In the genomic region with DNA sequence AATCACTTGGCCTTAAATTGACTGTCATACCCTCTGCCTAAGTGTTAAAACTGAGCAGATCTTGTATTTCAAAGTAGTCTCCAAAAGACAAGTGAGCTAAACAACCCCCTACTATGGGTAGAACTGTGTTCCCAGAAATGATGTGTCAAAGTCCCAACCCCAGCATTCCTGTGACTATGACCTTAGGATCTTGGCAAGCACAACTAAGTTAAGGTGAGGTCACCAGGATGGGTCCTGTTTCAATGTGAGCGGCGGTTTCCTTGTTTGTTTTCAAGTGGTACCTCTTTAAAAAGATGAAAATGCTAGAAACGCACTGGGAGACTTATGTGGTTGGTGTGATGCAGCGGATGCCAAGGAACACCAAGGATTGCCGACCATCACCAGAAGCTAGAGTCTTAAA, we compare ENCODE assay signal across 30 mouse cellular contexts. TPM values are rescaled to one million over a fixed set of nuclear protein-coding genes. Genes with fewer than 3 reads are reported as not detected.
A peak's percentile ranks its signal among the peaks of the same experiment; 100 is the strongest.
DNase-seq lines count a peak whose midpoint lies in the region; ATAC-seq and TF ChIP-seq lines count a peak whose summit lies in the region.
"Had no signal": no experiment of that assay in that cellular context is flagged by ENCODE, and none has a peak within 500 bp of the region (broad histone marks: within the 10 kb centered on the region; RNA-seq: fewer than 3 reads in every experiment).

No protein-coding gene starts in this region.

- no peaks in the 10 kb centered on the region for H3K27me3 ChIP-seq in kidney, embryonic 16.5 days (ENCODE audit: insufficient read depth, low read length)
- H3K27me3 ChIP-seq in liver, postnatal 0 days (ENCODE audit: insufficient read depth, low read length), result no peaks in the 10 kb centered on the region
- H3K27me3 ChIP-seq: CH12.LX; embryonic facial prominence, embryonic 13.5 days; forebrain, embryonic 12.5 days; forebrain, embryonic 15.5 days; heart, embryonic 13.5 days had no signal

- DNase-seq in kidney, adult 11 months, result peak; percentile 68
- DNase-seq in kidney, adult 8-10 months, result peak; percentile 63 to 77
- no peak for DNase-seq in kidney, postnatal 10 days
- no peak for DNase-seq in liver, postnatal 0 days
- DNase-seq in liver, result no peak
- DNase-seq in skeletal muscle tissue, adult 2 months (ENCODE audit: low read depth, low spot score), result peak; percentile 9
- DNase-seq in cerebellum, adult 9-11 months, result no peak
- DNase-seq: adrenal gland, postnatal 10 days; B cell, adult 2 months; cerebellum, adult 11 months; cerebellum, adult 2 months; cerebellum, postnatal 10 days; cerebellum, postnatal 36 days; embryo, embryonic 11 days; gastrocnemius, postnatal 36 days; heart, adult 2 months; heart, postnatal 14 days; heart, postnatal 4 days had no signal

- no peak overlapping the region for H3K4me2 ChIP-seq in kidney, embryonic 16.5 days (replicated peaks; ENCODE audit: low read depth, low read length)
- no peak overlapping the region for H3K4me2 ChIP-seq in liver, postnatal 0 days (ENCODE audit: low read depth, low read length)
- H3K4me2 ChIP-seq: embryonic facial prominence, embryonic 13.5 days; forebrain, embryonic 12.5 days; forebrain, embryonic 15.5 days; heart, embryonic 13.5 days; hindbrain, embryonic 14.5 days had no signal

- no peak overlapping the region for H3K4me3 ChIP-seq in kidney, embryonic 16.5 days (ENCODE audit: low read length)
- no peak overlapping the region for H3K4me3 ChIP-seq in liver, postnatal 0 days (ENCODE audit: low read depth, low read length)
- H3K4me3 ChIP-seq: embryonic facial prominence, embryonic 10.5 days; embryonic facial prominence, embryonic 13.5 days; erythroblast, embryonic 14.5 days; forebrain, embryonic 12.5 days; forebrain, embryonic 15.5 days; heart, adult 2 months; heart, embryonic 10.5 days; heart, embryonic 13.5 days had no signal

- WGBS in kidney, embryonic 16.5 days, result 94% methylated on average over 5 of the region's 5 CpGs
- WGBS in liver, postnatal 0 days (ENCODE audit: insufficient replicate concordance), result 86% methylated on average over 5 of the region's 5 CpGs

- H3K27ac ChIP-seq in kidney, embryonic 16.5 days (ENCODE audit: low read length), result no peak overlapping the region
- H3K27ac ChIP-seq in liver, postnatal 0 days (ENCODE audit: low read depth), result peak overlapping the region; percentile 12; the same call in 1 of the 2 replicates
- H3K27ac ChIP-seq: embryonic facial prominence, embryonic 10.5 days; embryonic facial prominence, embryonic 13.5 days; forebrain, embryonic 12.5 days; forebrain, embryonic 15.5 days; heart, adult 2 months; heart, embryonic 10.5 days; heart, embryonic 13.5 days; hindbrain, embryonic 14.5 days had no signal

- TF ChIP-seq EP300 in liver, postnatal 0 days (IDR thresholded peaks at IDR 0.05; ENCODE audit: low read depth), result no peak

- H3K4me1 ChIP-seq in kidney, embryonic 16.5 days (ENCODE audit: insufficient read depth, low read length), result no peaks in the 10 kb centered on the region
- no peaks in the 10 kb centered on the region for H3K4me1 ChIP-seq in liver, postnatal 0 days (ENCODE audit: insufficient read depth)
- H3K4me1 ChIP-seq: embryonic facial prominence, embryonic 10.5 days; forebrain, embryonic 12.5 days; forebrain, embryonic 15.5 days; heart, embryonic 10.5 days; heart, embryonic 13.5 days had no signal

- H3K9me3 ChIP-seq in kidney, embryonic 16.5 days (ENCODE audit: low read length), result peaks cover 8% of the 10 kb centered on the region; the same call in 1 of the 2 replicates
- H3K9me3 ChIP-seq in liver, postnatal 0 days (ENCODE audit: low read length), result no peaks in the 10 kb centered on the region
- H3K9me3 ChIP-seq: embryonic facial prominence, embryonic 13.5 days; forebrain, embryonic 15.5 days; G1E; heart, embryonic 10.5 days had no signal

- no peak for TF ChIP-seq CTCF in liver, postnatal 0 days (IDR thresholded peaks at IDR 0.05; ENCODE audit: low read depth)

- H3K36me3 ChIP-seq in kidney, embryonic 16.5 days (ENCODE audit: insufficient read depth, low read length), result no peaks in the 10 kb centered on the region
- H3K36me3 ChIP-seq in liver, postnatal 0 days (replicated peaks; ENCODE audit: insufficient read depth, low read length), result no peaks in the 10 kb centered on the region
- H3K36me3 ChIP-seq: embryonic facial prominence, embryonic 10.5 days; embryonic facial prominence, embryonic 13.5 days; forebrain, embryonic 12.5 days; forebrain, embryonic 15.5 days; G1E; heart, embryonic 10.5 days; heart, embryonic 13.5 days had no signal

- H3K9ac ChIP-seq in kidney, embryonic 16.5 days (replicated peaks; ENCODE audit: low read length), result no peak overlapping the region
- H3K9ac ChIP-seq in liver, postnatal 0 days (replicated peaks), result no peak overlapping the region
- H3K9ac ChIP-seq: embryonic facial prominence, embryonic 13.5 days; forebrain, embryonic 12.5 days; forebrain, embryonic 15.5 days; heart, embryonic 13.5 days; hindbrain, embryonic 14.5 days had no signal

- no peak for ATAC-seq in kidney, embryonic 16.5 days (ENCODE audit: low FRiP score, low TSS enrichment)
- peak; percentile 56; the same call in 1 of the 2 replicates for ATAC-seq in liver, postnatal 0 days
- ATAC-seq: forebrain, embryonic 15.5 days; Patski had no signal

RNA-seq across cellular contexts. Expression of gene Smurf2, which starts 7.4 kb away (rescaled TPM):
- 11.9 and 13.7 TPM in 2 replicates for polyA plus RNA-seq in kidney, embryonic 16.5 days (2015; fragmentation: Nextera tagmentation; extraction: Ambion mirVana)
- 4.5 and 4.8 TPM in 2 replicates for polyA plus RNA-seq in liver, postnatal 0 days (2015; fragmentation: Nextera tagmentation; extraction: Ambion mirVana)

Comparison
In these comparisons a context has a peak if more than half of its experiments do, and no peak if none do; other contexts are left out.
1. DNase-seq: peak in kidney, adult 11 months (single experiment), kidney, adult 8-10 months (2 of 2) and skeletal muscle tissue, adult 2 months (single experiment); none in kidney, postnatal 10 days (single experiment), liver, postnatal 0 days (single experiment), liver (single experiment) and cerebellum, adult 9-11 months (single experiment).